Mouse (Mus musculus) neural tube, embryonic 15.5 days (tissue): Measurements from ENCODE around the gene Skint2. TPM values are rescaled to one million over a fixed set of nuclear protein-coding genes. Genes with fewer than 3 reads are reported as not detected.

Experiments
- ATAC-seq: fragments of 200-750 bp; cut with Nextera tagmentation; 2 replicates; pipeline ENCODE4 v1.8.0; 2017; ENCODE audit warnings: mild to moderate bottlenecking, moderate TSS enrichment, moderate library complexity; ENCODE audit not compliant: low FRiP score
- H3K27ac ChIP-seq: fragments of 300-500 bp; sonication (generic); replicated peaks from 2 replicates; pipeline ENCODE4 v1.5.1; 2015; ENCODE audit warnings: mild to moderate bottlenecking, inconsistent platforms
- H3K27me3 ChIP-seq: fragments of 300-500 bp; sonication (generic); replicated peaks from 2 replicates; pipeline ENCODE4 v1.6.1; 2015; ENCODE audit warnings: inconsistent platforms
- H3K36me3 ChIP-seq: fragments of 300-500 bp; sonication (generic); 2 replicates; pipeline ENCODE4 v1.6.1; 2015; ENCODE audit warnings: inconsistent platforms
- H3K4me1 ChIP-seq: fragments of 300-500 bp; sonication (generic); 2 replicates; pipeline ENCODE4 v1.6.1; 2015; ENCODE audit warnings: inconsistent platforms
- H3K4me2 ChIP-seq: fragments of 300-500 bp; sonication (generic); 2 replicates; pipeline ENCODE4 v1.6.1; 2015; ENCODE audit warnings: inconsistent platforms, mild to moderate bottlenecking, moderate library complexity
- H3K4me3 ChIP-seq: fragments of 300-500 bp; sonication (generic); replicated peaks from 2 replicates; pipeline ENCODE4 v1.5.1; 2015; ENCODE audit warnings: mild to moderate bottlenecking, inconsistent platforms
- H3K9ac ChIP-seq: fragments of 300-500 bp; sonication (generic); replicated peaks from 2 replicates; pipeline ENCODE4 v1.6.1; 2015; ENCODE audit warnings: mild to moderate bottlenecking, inconsistent platforms
- H3K9me3 ChIP-seq: fragments of 300-500 bp; sonication (generic); replicated peaks from 2 replicates; pipeline ENCODE4 v1.6.1; 2016; ENCODE audit warnings: inconsistent platforms
- WGBS: fragments of 180-500 bp; shearing (Covaris S2); methylation state at CpG from one replicate; pipeline ENCODE4 v1.1.7; 2015; ENCODE audit warnings: mixed read lengths; 5-methylcytosine and 5-hydroxymethylcytosine counted together
- polyA plus RNA-seq: library from polyadenylated mRNA; unstranded; fragments of >200 nt; fragmentation: Nextera tagmentation; extraction: Ambion mirVana; gene quantifications from 2 replicates; pipeline ENCODE4 v1.2.1, GENCODE M21; 2015

Skint2 gene
- polyA plus RNA-seq: 1.4 TPM in 1 of 2 replicates, not detected in the other

- WGBS: 79% methylated on average over 2 of the region's 2 CpGs
- Histone ChIP-seq H3K4me2 (no peak within 1 kb of the TSS), H3K27ac (no peak within 1 kb of the TSS), H3K27me3 (no peaks in the 10 kb centered on the region), H3K36me3 (no peaks in the 10 kb centered on the region), H3K4me3 (no peak within 1 kb of the TSS), H3K9ac (no peak within 1 kb of the TSS), H3K4me1 (no peaks in the 10 kb centered on the region), H3K9me3 (no peaks in the 10 kb centered on the region)
- no peak for ATAC-seq
These were observed at the start of gene Skint2 for GRCm38 (mm10) chr4:112556894-112557293. Skint2 (plus strand) TSS chr4:112557194.

Other genes with a start within 250 kb of the Skint2 start
- not detected in 2 replicates for gene Skint9, start 123.2 kb upstream of the Skint2 start, polyA plus RNA-seq
- gene Skint10, start 217.7 kb downstream of the Skint2 start, polyA plus RNA-seq: 2.0 TPM in 1 of 2 replicates, not detected in the other